Mouse (Mus musculus): ENCODE measurements around the gene Sept14. TPM values are rescaled to one million over a fixed set of nuclear protein-coding genes. Genes with fewer than 3 reads are reported as not detected.

Gene Sept14
- polyA plus RNA-seq (2014; fragmentation: Nextera tagmentation; extraction: Ambion mirVana), result not detected in 2 replicates

GRCm38 (mm10) chr5:129708412-129708811 is at the start of gene Sept14:
TSS of gene Sept14 (minus strand) at chr5:129708512.
- ATAC-seq (ENCODE audit: insufficient number of reproducible peaks, insufficient read depth, low FRiP score, low read depth), result no peak
- Histone ChIP-seq H3K27ac (ENCODE audit: low read length) (no peak within 1 kb of the TSS), H3K4me2 (replicated peaks; ENCODE audit: low read depth, low read length) (no peak within 1 kb of the TSS), H3K4me3 (ENCODE audit: low read depth, low read length) (no peak within 1 kb of the TSS), H3K36me3 (ENCODE audit: control insufficient read depth, insufficient read depth, low read length) (no peaks in the 10 kb centered on the region), H3K9ac (replicated peaks; ENCODE audit: low read depth, low read length) (no peak within 1 kb of the TSS), H3K4me1 (ENCODE audit: control insufficient read depth, insufficient read depth, low read length) (no peaks in the 10 kb centered on the region), H3K9me3 (ENCODE audit: control insufficient read depth, low read depth, low read length) (no peaks in the 10 kb centered on the region), H3K27me3 (ENCODE audit: control insufficient read depth, insufficient read depth, low read length) (no peaks in the 10 kb centered on the region)
- WGBS, result 71% methylated on average over 2 of the region's 2 CpGs

GRCm38 (mm10) chr5:129756886-129757285 is 48.6 kb upstream of the Sept14 start:
- H3K36me3 ChIP-seq (ENCODE audit: control insufficient read depth, insufficient read depth, low read length), result peaks cover 11% of the 10 kb centered on the region; the same call in 1 of the 2 replicates
- WGBS, result 92% methylated on average over 20 of the region's 20 CpGs
- no peak overlapping the region for H3K9ac ChIP-seq (replicated peaks; ENCODE audit: low read depth, low read length)
- ATAC-seq (ENCODE audit: insufficient number of reproducible peaks, insufficient read depth, low FRiP score, low read depth), result no peak
- no peaks in the 10 kb centered on the region for H3K9me3 ChIP-seq (ENCODE audit: control insufficient read depth, low read depth, low read length)
- H3K4me2 ChIP-seq (replicated peaks; ENCODE audit: low read depth, low read length), result no peak overlapping the region
- no peaks in the 10 kb centered on the region for H3K4me1 ChIP-seq (ENCODE audit: control insufficient read depth, insufficient read depth, low read length)
- H3K27me3 ChIP-seq (ENCODE audit: control insufficient read depth, insufficient read depth, low read length), result no peaks in the 10 kb centered on the region
- no peak overlapping the region for H3K27ac ChIP-seq (ENCODE audit: low read length)
- no peak overlapping the region for H3K4me3 ChIP-seq (ENCODE audit: low read depth, low read length)

GRCm38 (mm10) chr5:129744050-129744449 is 35.7 kb upstream of the Sept14 start:
- Histone ChIP-seq H3K4me2 (replicated peaks; ENCODE audit: low read depth, low read length) (no peak overlapping the region), H3K4me3 (ENCODE audit: low read depth, low read length) (no peak overlapping the region), H3K27ac (ENCODE audit: low read length) (no peak overlapping the region), H3K9me3 (ENCODE audit: control insufficient read depth, low read depth, low read length) (no peaks in the 10 kb centered on the region), H3K27me3 (ENCODE audit: control insufficient read depth, insufficient read depth, low read length) (no peaks in the 10 kb centered on the region), H3K9ac (replicated peaks; ENCODE audit: low read depth, low read length) (no peak overlapping the region), H3K36me3 (ENCODE audit: control insufficient read depth, insufficient read depth, low read length) (peaks cover 22% of the 10 kb centered on the region), H3K4me1 (ENCODE audit: control insufficient read depth, insufficient read depth, low read length) (no peaks in the 10 kb centered on the region)
- no peak for ATAC-seq (ENCODE audit: insufficient number of reproducible peaks, insufficient read depth, low FRiP score, low read depth)
- 29% methylated on average over 6 of the region's 6 CpGs for whole genome bisulfite sequencing

- Histone ChIP-seq H3K36me3 (ENCODE audit: control insufficient read depth, insufficient read depth, low read length) (peaks cover 17% of the 10 kb centered on the region), H3K27ac (ENCODE audit: low read length) (no peak overlapping the region), H3K9me3 (ENCODE audit: control insufficient read depth, low read depth, low read length) (no peaks in the 10 kb centered on the region), H3K4me3 (ENCODE audit: low read depth, low read length) (no peak overlapping the region), H3K27me3 (ENCODE audit: control insufficient read depth, insufficient read depth, low read length) (no peaks in the 10 kb centered on the region), H3K9ac (replicated peaks; ENCODE audit: low read depth, low read length) (no peak overlapping the region), H3K4me2 (replicated peaks; ENCODE audit: low read depth, low read length) (no peak overlapping the region), H3K4me1 (ENCODE audit: control insufficient read depth, insufficient read depth, low read length) (no peaks in the 10 kb centered on the region)
- ATAC-seq (ENCODE audit: insufficient number of reproducible peaks, insufficient read depth, low FRiP score, low read depth), result peak; percentile 58; the same call in 1 of the 2 replicates
- WGBS, result 63% methylated on average over 7 of the region's 7 CpGs
These were observed 34.7 kb upstream of the Sept14 start for GRCm38 (mm10) chr5:129742903-129743488.

- no peak for ATAC-seq (ENCODE audit: insufficient number of reproducible peaks, insufficient read depth, low FRiP score, low read depth)
These were observed 32.7 kb upstream of the Sept14 start for GRCm38 (mm10) chr5:129740976-129741375.

DNA sequence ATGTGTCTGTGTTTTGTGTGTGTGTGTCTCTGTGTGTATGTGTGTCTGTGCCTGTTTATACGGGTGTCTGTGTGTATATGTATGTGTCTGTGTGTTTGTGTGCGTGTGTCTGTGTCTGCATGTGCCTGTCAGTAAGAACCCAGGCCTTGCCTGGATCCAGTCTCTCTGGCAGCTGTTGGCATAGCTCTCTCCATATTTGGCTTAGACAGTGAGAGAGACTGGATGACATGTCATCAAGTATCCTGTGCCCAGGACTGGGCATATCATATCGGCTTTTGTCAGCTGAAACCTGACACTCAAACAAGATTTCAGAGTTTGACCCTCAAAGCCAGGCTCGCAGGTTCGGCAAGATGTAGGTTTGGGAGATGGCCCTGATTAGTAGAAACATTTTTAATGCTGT is 22.7 kb upstream of the Sept14 start:
- H3K4me2 ChIP-seq (replicated peaks; ENCODE audit: low read depth, low read length), result no peak overlapping the region
- no peaks in the 10 kb centered on the region for H3K9me3 ChIP-seq (ENCODE audit: control insufficient read depth, low read depth, low read length)
- no peak overlapping the region for H3K9ac ChIP-seq (replicated peaks; ENCODE audit: low read depth, low read length)
- 62% methylated on average over 5 of the region's 5 CpGs for WGBS
- H3K4me1 ChIP-seq (ENCODE audit: control insufficient read depth, insufficient read depth, low read length), result peaks cover 36% of the 10 kb centered on the region
- no peaks in the 10 kb centered on the region for H3K36me3 ChIP-seq (ENCODE audit: control insufficient read depth, insufficient read depth, low read length)
- H3K4me3 ChIP-seq (ENCODE audit: low read depth, low read length), result no peak overlapping the region
- no peaks in the 10 kb centered on the region for H3K27me3 ChIP-seq (ENCODE audit: control insufficient read depth, insufficient read depth, low read length)
- no peak for ATAC-seq (ENCODE audit: insufficient number of reproducible peaks, insufficient read depth, low FRiP score, low read depth)
- H3K27ac ChIP-seq (ENCODE audit: low read length), result no peak overlapping the region

More at GRCm38 (mm10) chr5:129740976-129741375, 32.7 kb upstream of the Sept14 start:
- H3K27ac ChIP-seq (ENCODE audit: low read length), result no peak overlapping the region
- 95% methylated on average over 1 of the region's 1 CpGs for WGBS
- no peak overlapping the region for H3K4me2 ChIP-seq (replicated peaks; ENCODE audit: low read depth, low read length)
- H3K4me1 ChIP-seq (ENCODE audit: control insufficient read depth, insufficient read depth, low read length), result no peaks in the 10 kb centered on the region
- H3K9me3 ChIP-seq (ENCODE audit: control insufficient read depth, low read depth, low read length), result no peaks in the 10 kb centered on the region
- H3K36me3 ChIP-seq (ENCODE audit: control insufficient read depth, insufficient read depth, low read length), result peaks cover 12% of the 10 kb centered on the region
- H3K27me3 ChIP-seq (ENCODE audit: control insufficient read depth, insufficient read depth, low read length), result no peaks in the 10 kb centered on the region
- H3K4me3 ChIP-seq (ENCODE audit: low read depth, low read length), result no peak overlapping the region
- no peak overlapping the region for H3K9ac ChIP-seq (replicated peaks; ENCODE audit: low read depth, low read length)

DNA sequence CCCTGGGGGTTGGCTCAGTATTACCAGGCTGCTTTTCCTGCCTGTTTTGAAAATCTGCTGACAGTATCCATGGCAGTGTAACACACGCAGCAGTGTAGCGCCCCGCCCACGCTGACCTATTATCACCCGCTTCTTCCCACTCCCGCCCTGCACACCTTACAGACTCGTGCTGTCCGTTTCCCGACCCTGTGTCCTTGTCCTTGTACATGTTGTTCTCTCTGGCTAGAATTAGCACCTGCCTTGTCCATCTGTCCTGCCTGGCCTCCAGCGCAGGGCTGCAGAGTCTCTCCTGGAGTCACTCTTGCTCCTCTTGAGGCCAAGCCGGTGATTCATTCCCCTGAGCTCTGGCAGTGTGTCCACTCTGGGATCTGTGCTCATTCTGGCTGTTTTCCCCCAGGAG is 22.0 kb upstream of the Sept14 start:
- Histone ChIP-seq H3K27ac (ENCODE audit: low read length) (peak overlapping the region; percentile 52; the same call in 1 of the 2 replicates), H3K4me3 (ENCODE audit: low read depth, low read length) (no peak overlapping the region), H3K36me3 (ENCODE audit: control insufficient read depth, insufficient read depth, low read length) (no peaks in the 10 kb centered on the region), H3K9ac (replicated peaks; ENCODE audit: low read depth, low read length) (no peak overlapping the region), H3K4me1 (ENCODE audit: control insufficient read depth, insufficient read depth, low read length) (peaks cover 36% of the 10 kb centered on the region), H3K27me3 (ENCODE audit: control insufficient read depth, insufficient read depth, low read length) (no peaks in the 10 kb centered on the region), H3K4me2 (replicated peaks; ENCODE audit: low read depth, low read length) (no peak overlapping the region), H3K9me3 (ENCODE audit: control insufficient read depth, low read depth, low read length) (no peaks in the 10 kb centered on the region)
- 61% methylated on average over 11 of the region's 11 CpGs for WGBS
- ATAC-seq (ENCODE audit: insufficient number of reproducible peaks, insufficient read depth, low FRiP score, low read depth), result peak; percentile 46; the same call in 1 of the 2 replicates

DNA sequence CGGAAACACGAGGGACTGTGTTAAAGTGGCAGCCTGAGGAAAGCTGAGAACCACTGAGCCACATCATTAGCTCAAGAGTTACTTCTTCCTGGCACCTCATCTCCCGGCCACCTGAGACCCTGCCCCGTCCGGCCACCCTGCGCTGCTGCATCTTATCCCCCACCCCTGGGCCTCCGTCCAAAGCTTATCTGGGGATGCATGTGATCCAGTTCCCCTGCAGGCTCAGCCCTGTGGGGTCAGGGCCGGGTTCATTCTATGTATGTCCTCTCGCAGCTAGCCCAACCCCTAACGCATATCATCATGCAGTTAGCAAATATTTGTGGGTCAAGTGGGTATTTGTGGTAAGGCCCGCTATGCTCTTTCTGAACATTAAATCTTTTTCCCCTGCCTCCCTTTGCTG is 21.0 kb upstream of the Sept14 start:
- no peak overlapping the region for H3K4me3 ChIP-seq (ENCODE audit: low read depth, low read length)
- H3K27me3 ChIP-seq (ENCODE audit: control insufficient read depth, insufficient read depth, low read length), result no peaks in the 10 kb centered on the region
- H3K4me2 ChIP-seq (replicated peaks; ENCODE audit: low read depth, low read length), result 0 out of 2 replicates have a peak overlapping the region, but pooled peaks have one; percentile 1
- no peaks in the 10 kb centered on the region for H3K36me3 ChIP-seq (ENCODE audit: control insufficient read depth, insufficient read depth, low read length)
- H3K9me3 ChIP-seq (ENCODE audit: control insufficient read depth, low read depth, low read length), result no peaks in the 10 kb centered on the region
- no peak; the same call in 1 of the 2 replicates for ATAC-seq (ENCODE audit: insufficient number of reproducible peaks, insufficient read depth, low FRiP score, low read depth)
- H3K27ac ChIP-seq (ENCODE audit: low read length), result no peak overlapping the region
- WGBS, result 35% methylated on average over 11 of the region's 11 CpGs
- peaks cover 36% of the 10 kb centered on the region for H3K4me1 ChIP-seq (ENCODE audit: control insufficient read depth, insufficient read depth, low read length)
- H3K9ac ChIP-seq (replicated peaks; ENCODE audit: low read depth, low read length), result no peak overlapping the region; the same call in 1 of the 2 replicates

GRCm38 (mm10) chr5:129726784-129727183 is 18.5 kb upstream of the Sept14 start:
- Histone ChIP-seq H3K4me3 (ENCODE audit: low read depth, low read length) (no peak overlapping the region), H3K27ac (ENCODE audit: low read length) (no peak overlapping the region), H3K27me3 (ENCODE audit: control insufficient read depth, insufficient read depth, low read length) (no peaks in the 10 kb centered on the region), H3K36me3 (ENCODE audit: control insufficient read depth, insufficient read depth, low read length) (no peaks in the 10 kb centered on the region), H3K4me1 (ENCODE audit: control insufficient read depth, insufficient read depth, low read length) (peaks cover 36% of the 10 kb centered on the region), H3K9ac (replicated peaks; ENCODE audit: low read depth, low read length) (no peak overlapping the region), H3K4me2 (replicated peaks; ENCODE audit: low read depth, low read length) (no peak overlapping the region; the same call in 1 of the 2 replicates), H3K9me3 (ENCODE audit: control insufficient read depth, low read depth, low read length) (no peaks in the 10 kb centered on the region)
- WGBS, result 76% methylated on average over 3 of the region's 3 CpGs
- ATAC-seq (ENCODE audit: insufficient number of reproducible peaks, insufficient read depth, low FRiP score, low read depth), result no peak

Data from stomach, embryonic 14.5 days (tissue).